Mouse (Mus musculus): Measurements from ENCODE around the gene Olfr670. TPM values are rescaled to one million over a fixed set of nuclear protein-coding genes. Genes with fewer than 3 reads are reported as not detected.
"Not testable (repeated sequence)": the region's sequence is repeated elsewhere in the genome, so short reads cannot be mapped to it uniquely, and the experiment has no call there.

Gene Olfr670
- polyA plus RNA-seq (2015; fragmentation: Nextera tagmentation; extraction: Ambion mirVana) = not detected in 2 replicates

- Histone ChIP-seq H3K9ac (ENCODE audit: low read depth, low read length) (no peak within 1 kb of the TSS), H3K27me3 (ENCODE audit: control insufficient read depth, insufficient read depth, low read depth, low read length) (no peaks in the 10 kb centered on the region), H3K4me2 (ENCODE audit: low read length) (no peak within 1 kb of the TSS), H3K9me3 (replicated peaks; ENCODE audit: control insufficient read depth, low read length, poor library complexity, severe bottlenecking) (no peaks in the 10 kb centered on the region), H3K4me1 (ENCODE audit: control insufficient read depth, insufficient read depth, low read length) (no peaks in the 10 kb centered on the region), H3K4me3 (ENCODE audit: low read depth, low read length) (no peak within 1 kb of the TSS), H3K27ac (ENCODE audit: low read length) (no peak within 1 kb of the TSS), H3K36me3 (ENCODE audit: control insufficient read depth, insufficient read depth, low read length) (no peaks in the 10 kb centered on the region)
- ATAC-seq = no peak
- WGBS = 64% methylated on average over 1 of the region's 1 CpGs
These were observed at the start of gene Olfr670 for GRCm38 (mm10) chr7:104962520-104962919. Olfr670 (minus strand) TSS chr7:104962620.

DNA sequence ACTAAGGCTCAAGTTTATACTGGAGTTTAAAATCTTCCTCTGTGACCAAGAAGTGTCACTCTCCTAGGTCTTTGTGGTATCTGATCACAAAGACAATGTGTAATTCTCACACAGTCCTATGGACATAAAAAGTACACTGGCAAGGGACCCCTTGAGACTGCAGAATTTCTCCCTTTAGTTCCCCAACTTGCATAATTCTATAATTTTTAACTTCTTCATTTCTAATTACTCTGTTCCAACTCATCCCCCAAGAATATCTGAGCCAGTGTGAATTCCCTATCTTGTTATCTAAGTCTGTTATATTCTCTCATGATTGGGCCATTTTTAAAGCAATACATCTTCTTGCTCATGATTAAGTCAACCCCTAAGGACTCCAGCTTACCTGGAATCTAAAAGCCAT lies 39.5 kb upstream of the Olfr670 start, which contains the start of gene Olfr672:
TSS of gene Olfr672 (minus strand) at position 101 of the 400 bp plus-strand sequence.
- ATAC-seq = no peak
- Histone ChIP-seq H3K4me3 (ENCODE audit: low read depth, low read length) (no peak within 1 kb of the TSS), H3K27ac (ENCODE audit: low read length) (no peak within 1 kb of the TSS), H3K4me2 (ENCODE audit: low read length) (no peak within 1 kb of the TSS), H3K9me3 (replicated peaks; ENCODE audit: control insufficient read depth, low read length, poor library complexity, severe bottlenecking) (no peaks in the 10 kb centered on the region), H3K9ac (ENCODE audit: low read depth, low read length) (no peak within 1 kb of the TSS), H3K4me1 (ENCODE audit: control insufficient read depth, insufficient read depth, low read length) (no peaks in the 10 kb centered on the region), H3K36me3 (ENCODE audit: control insufficient read depth, insufficient read depth, low read length) (no peaks in the 10 kb centered on the region), H3K27me3 (ENCODE audit: control insufficient read depth, insufficient read depth, low read depth, low read length) (no peaks in the 10 kb centered on the region)

DNA sequence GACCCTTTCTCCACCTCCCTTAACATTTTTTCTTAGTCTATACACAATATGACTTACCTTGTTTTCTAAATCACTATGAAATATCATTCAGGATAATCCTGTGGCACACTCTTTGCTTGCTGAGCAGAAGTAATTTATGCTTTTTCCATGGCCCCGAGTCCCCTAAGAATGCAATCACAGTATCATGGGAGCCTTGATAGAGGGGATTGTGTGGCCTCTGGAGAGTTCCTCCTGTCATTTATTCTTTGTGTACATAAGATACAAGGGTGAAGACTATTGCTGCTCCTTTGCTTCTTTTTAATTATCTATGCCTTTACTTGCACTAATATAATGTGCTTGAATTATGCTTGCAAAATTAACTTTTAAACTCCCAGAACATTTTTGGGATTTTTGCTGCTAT lies 16.6 kb upstream of the Olfr670 start, which contains the start of gene Olfr671:
TSS of gene Olfr671 (minus strand) at position 101 of the 400 bp plus-strand sequence.
- H3K27me3 ChIP-seq (ENCODE audit: control insufficient read depth, insufficient read depth, low read depth, low read length) = no peaks in the 10 kb centered on the region
- WGBS = 73% methylated on average over 1 of the region's 1 CpGs
- no peak within 1 kb of the TSS for H3K9ac ChIP-seq (ENCODE audit: low read depth, low read length)
- peaks cover 2% of the 10 kb centered on the region; the same call in 1 of the 2 replicates for H3K9me3 ChIP-seq (replicated peaks; ENCODE audit: control insufficient read depth, low read length, poor library complexity, severe bottlenecking)
- no peaks in the 10 kb centered on the region for H3K4me1 ChIP-seq (ENCODE audit: control insufficient read depth, insufficient read depth, low read length)
- ATAC-seq = no peak
- H3K36me3 ChIP-seq (ENCODE audit: control insufficient read depth, insufficient read depth, low read length) = no peaks in the 10 kb centered on the region
- no peak within 1 kb of the TSS for H3K27ac ChIP-seq (ENCODE audit: low read length)
- no peak within 1 kb of the TSS for H3K4me2 ChIP-seq (ENCODE audit: low read length)
- H3K4me3 ChIP-seq (ENCODE audit: low read depth, low read length) = no peak within 1 kb of the TSS

DNA sequence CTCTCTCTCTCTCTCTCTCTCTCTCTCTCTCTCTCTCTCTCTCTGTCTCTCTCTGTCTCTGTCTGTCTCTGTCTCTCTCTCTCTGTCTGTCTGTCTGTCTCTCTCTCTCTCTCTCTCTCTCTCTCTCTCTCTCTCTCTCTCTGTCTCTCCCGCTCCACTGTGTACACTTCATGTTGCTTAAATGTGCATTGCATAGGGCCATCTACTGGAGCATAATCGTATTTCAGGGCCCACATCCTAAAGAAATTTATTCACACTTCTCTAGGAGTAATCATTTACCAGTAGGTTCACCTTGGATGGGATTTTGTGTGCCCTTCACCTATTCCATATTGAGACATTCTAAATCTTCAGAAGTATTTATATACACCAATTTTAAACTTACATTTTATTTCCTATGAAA lies 10.1 kb upstream of the Olfr670 start:
- H3K9ac ChIP-seq (ENCODE audit: low read depth, low read length); H3K4me3 ChIP-seq (ENCODE audit: low read depth, low read length); H3K9me3 ChIP-seq (replicated peaks; ENCODE audit: control insufficient read depth, low read length, poor library complexity, severe bottlenecking); ATAC-seq; H3K27ac ChIP-seq (ENCODE audit: low read length); H3K36me3 ChIP-seq (ENCODE audit: control insufficient read depth, insufficient read depth, low read length); H3K4me2 ChIP-seq (ENCODE audit: low read length); H3K4me1 ChIP-seq (ENCODE audit: control insufficient read depth, insufficient read depth, low read length); H3K27me3 ChIP-seq (ENCODE audit: control insufficient read depth, insufficient read depth, low read depth, low read length): not testable (repeated sequence)
- 64% methylated on average over 2 of the region's 2 CpGs for WGBS

DNA sequence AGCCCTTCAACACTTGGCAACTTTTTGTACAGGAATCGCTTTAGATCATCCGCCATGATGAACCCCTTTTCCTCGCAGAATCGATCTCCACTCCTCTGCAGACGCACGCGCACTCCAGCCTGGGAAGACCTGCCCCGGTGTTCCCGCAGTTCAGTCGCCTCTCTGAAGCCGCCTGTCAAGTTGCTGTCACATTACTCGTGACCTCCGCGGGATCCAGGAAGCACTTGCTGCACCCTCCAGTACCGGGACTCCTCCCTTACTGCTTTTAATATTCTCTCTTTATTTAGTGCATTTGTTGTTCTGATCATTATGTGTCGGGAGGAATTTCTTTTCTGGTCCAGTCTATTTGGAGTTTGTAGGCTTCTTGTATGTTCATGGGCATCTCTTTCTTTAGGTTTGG lies 12.2 kb downstream of the Olfr670 start:
- not testable (repeated sequence) for H3K9me3 ChIP-seq (replicated peaks; ENCODE audit: control insufficient read depth, low read length, poor library complexity, severe bottlenecking); H3K27ac ChIP-seq (ENCODE audit: low read length); H3K36me3 ChIP-seq (ENCODE audit: control insufficient read depth, insufficient read depth, low read length); ATAC-seq; H3K4me2 ChIP-seq (ENCODE audit: low read length); H3K4me3 ChIP-seq (ENCODE audit: low read depth, low read length); H3K4me1 ChIP-seq (ENCODE audit: control insufficient read depth, insufficient read depth, low read length); H3K27me3 ChIP-seq (ENCODE audit: control insufficient read depth, insufficient read depth, low read depth, low read length); H3K9ac ChIP-seq (ENCODE audit: low read depth, low read length)
- 94% methylated on average over 16 of the region's 16 CpGs for WGBS

- 93% methylated on average over 1 of the region's 1 CpGs for WGBS
- no peaks in the 10 kb centered on the region for H3K4me1 ChIP-seq (ENCODE audit: control insufficient read depth, insufficient read depth, low read length)
- H3K27me3 ChIP-seq (ENCODE audit: control insufficient read depth, insufficient read depth, low read depth, low read length) = no peaks in the 10 kb centered on the region
- no peak within 1 kb of the TSS for H3K9ac ChIP-seq (ENCODE audit: low read depth, low read length)
- H3K4me2 ChIP-seq (ENCODE audit: low read length) = no peak within 1 kb of the TSS
- H3K4me3 ChIP-seq (ENCODE audit: low read depth, low read length) = no peak within 1 kb of the TSS
- ATAC-seq = no peak
- H3K9me3 ChIP-seq (replicated peaks; ENCODE audit: control insufficient read depth, low read length, poor library complexity, severe bottlenecking) = no peaks in the 10 kb centered on the region
- no peak within 1 kb of the TSS for H3K27ac ChIP-seq (ENCODE audit: low read length)
- H3K36me3 ChIP-seq (ENCODE audit: control insufficient read depth, insufficient read depth, low read length) = no peaks in the 10 kb centered on the region
These were observed 28.5 kb downstream of the Olfr670 start, which contains the start of gene Olfr669 for GRCm38 (mm10) chr7:104933940-104934339. Olfr669 (plus strand) TSS chr7:104934240.

GRCm38 (mm10) chr7:104927957-104928356 lies 34.5 kb downstream of the Olfr670 start, which contains the start of gene Olfr668:
Olfr668 (minus strand) TSS chr7:104928057.
- no peaks in the 10 kb centered on the region for H3K27me3 ChIP-seq (ENCODE audit: control insufficient read depth, insufficient read depth, low read depth, low read length)

DNA sequence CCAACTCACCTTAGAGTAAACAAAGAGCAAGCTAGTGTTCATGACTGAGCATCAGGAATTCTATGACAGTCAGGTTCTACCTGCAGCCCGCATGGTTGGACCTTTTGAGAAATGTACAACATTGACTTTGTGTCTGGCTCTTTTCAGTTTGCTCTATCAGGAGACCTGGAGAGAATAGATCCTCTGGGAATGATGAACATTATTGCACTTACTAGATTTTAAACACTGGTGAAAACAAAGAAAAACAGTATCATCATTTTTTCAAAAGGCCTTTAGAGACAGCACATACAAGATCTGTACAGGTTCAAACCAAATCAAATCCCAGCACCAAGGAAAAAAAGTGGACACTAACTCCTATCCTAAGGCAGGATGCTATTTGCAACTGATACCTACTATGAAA lies 41.0 kb downstream of the Olfr670 start, which contains the start of gene Olfr667:
TSS of gene Olfr667 (minus strand) at position 101 of the 400 bp plus-strand sequence.
- H3K27ac ChIP-seq (ENCODE audit: low read length) = no peak within 1 kb of the TSS
- no peak within 1 kb of the TSS for H3K4me3 ChIP-seq (ENCODE audit: low read depth, low read length)
- H3K27me3 ChIP-seq (ENCODE audit: control insufficient read depth, insufficient read depth, low read depth, low read length) = no peaks in the 10 kb centered on the region
- no peaks in the 10 kb centered on the region for H3K4me1 ChIP-seq (ENCODE audit: control insufficient read depth, insufficient read depth, low read length)
- no peak for ATAC-seq
- H3K4me2 ChIP-seq (ENCODE audit: low read length) = no peak within 1 kb of the TSS
- no peak within 1 kb of the TSS for H3K9ac ChIP-seq (ENCODE audit: low read depth, low read length)
- H3K36me3 ChIP-seq (ENCODE audit: control insufficient read depth, insufficient read depth, low read length) = no peaks in the 10 kb centered on the region
- WGBS = 85% methylated on average over 1 of the region's 1 CpGs
- H3K9me3 ChIP-seq (replicated peaks; ENCODE audit: control insufficient read depth, low read length, poor library complexity, severe bottlenecking) = no peaks in the 10 kb centered on the region

More at GRCm38 (mm10) chr7:104927957-104928356, 34.5 kb downstream of the Olfr670 start, which contains the start of gene Olfr668:
- WGBS = 86% methylated on average over 1 of the region's 1 CpGs
- H3K4me3 ChIP-seq (ENCODE audit: low read depth, low read length) = no peak within 1 kb of the TSS
- H3K27ac ChIP-seq (ENCODE audit: low read length) = no peak within 1 kb of the TSS
- no peak within 1 kb of the TSS for H3K9ac ChIP-seq (ENCODE audit: low read depth, low read length)
- no peak for ATAC-seq
- no peaks in the 10 kb centered on the region for H3K36me3 ChIP-seq (ENCODE audit: control insufficient read depth, insufficient read depth, low read length)
- H3K9me3 ChIP-seq (replicated peaks; ENCODE audit: control insufficient read depth, low read length, poor library complexity, severe bottlenecking) = no peaks in the 10 kb centered on the region
- H3K4me1 ChIP-seq (ENCODE audit: control insufficient read depth, insufficient read depth, low read length) = no peaks in the 10 kb centered on the region
- H3K4me2 ChIP-seq (ENCODE audit: low read length) = no peak within 1 kb of the TSS

Data from midbrain, embryonic 16.5 days (tissue).